Mouse (Mus musculus) midbrain, postnatal 0 days (tissue): ENCODE results near the gene Xpnpep1. TPM values are rescaled to one million over a fixed set of nuclear protein-coding genes. Genes with fewer than 3 reads are reported as not detected.
A peak's percentile ranks its signal among the peaks of the same experiment; 100 is the strongest.

Experiments
- ATAC-seq: fragments of 200-750 bp; cut with Nextera tagmentation; 2 replicates; pipeline ENCODE4 v1.8.0; 2017; ENCODE audit warnings: moderate number of reproducible peaks, mild to moderate bottlenecking, moderate TSS enrichment, moderate library complexity; ENCODE audit not compliant: low FRiP score
- DNase-seq: peaks from one replicate; pipeline ENCODE4 v3.0.0-alpha.2; 2015; ENCODE audit warnings: low spot score
- H3K27ac ChIP-seq: fragments of 300-500 bp; sonication (generic); 2 replicates; pipeline ENCODE4 v1.5.1; 2014; ENCODE audit warnings: low read depth, mild to moderate bottlenecking, low read length, mixed read lengths
- H3K27me3 ChIP-seq: fragments of 300-500 bp; sonication (generic); 2 replicates; pipeline ENCODE4 v1.6.1; 2014; ENCODE audit warnings: low read length, control low read depth, mixed read lengths; ENCODE audit not compliant: insufficient read depth
- H3K36me3 ChIP-seq: fragments of 300-500 bp; sonication (generic); 2 replicates; pipeline ENCODE4 v1.6.1; 2014; ENCODE audit warnings: low read length, control low read depth, mixed read lengths; ENCODE audit not compliant: insufficient read depth
- H3K4me1 ChIP-seq: fragments of 300-500 bp; sonication (generic); 2 replicates; pipeline ENCODE4 v1.6.1; 2014; ENCODE audit warnings: mild to moderate bottlenecking, control low read depth, antibody characterized with exemption, low read length, mixed read lengths; ENCODE audit not compliant: insufficient read depth
- H3K4me2 ChIP-seq: fragments of 300-500 bp; sonication (generic); 2 replicates; pipeline ENCODE4 v1.6.1; 2014; ENCODE audit warnings: low read depth, mild to moderate bottlenecking, low read length, mixed read lengths; ENCODE audit not compliant: poor library complexity, severe bottlenecking
- H3K4me3 ChIP-seq: fragments of 300-500 bp; sonication (generic); 2 replicates; pipeline ENCODE4 v1.5.1; 2014; ENCODE audit warnings: low read depth, mild to moderate bottlenecking, low read length, moderate library complexity
- H3K9ac ChIP-seq: fragments of 300-500 bp; sonication (generic); replicated peaks from 2 replicates; pipeline ENCODE4 v1.6.1; 2014; ENCODE audit warnings: mild to moderate bottlenecking, low read length, moderate library complexity, mixed read lengths; ENCODE audit not compliant: poor library complexity, severe bottlenecking
- H3K9me3 ChIP-seq: fragments of 300-500 bp; sonication (generic); 2 replicates; pipeline ENCODE4 v1.6.1; 2016; ENCODE audit warnings: low read length, control low read depth
- CTCF ChIP-seq: IDR thresholded peaks from 2 replicates; pipeline ENCODE4 v1.5.1; 2016; ENCODE audit warnings: antibody characterized with exemption, mild to moderate bottlenecking
- WGBS: fragments of 180-500 bp; shearing (Covaris S2); extraction: QIAGEN DNeasy Blood & Tissue Kit; methylation state at CpG from one replicate; pipeline ENCODE4 v1.1.7; 2014; 5-methylcytosine and 5-hydroxymethylcytosine counted together
- polyA plus RNA-seq: library from polyadenylated mRNA; unstranded; fragments of >200 nt; fragmentation: Nextera tagmentation; extraction: Ambion mirVana; gene quantifications from 2 replicates; pipeline ENCODE4 v1.2.1, GENCODE M21; 2015
- total RNA-seq: library from RNA; depleted of rRNA; stranded (reverse); fragments of >200 nt; gene quantifications from 2 replicates; pipeline ENCODE4 v1.2.3, GENCODE M21; 2014

Xpnpep1 gene
- total and polyA plus RNA-seq, 2 experiments from 2014 or later, result 91.0 to 110 TPM

- H3K4me3 ChIP-seq, result no peak overlapping the region
- no peaks in the 10 kb centered on the region for H3K27me3 ChIP-seq
- H3K27ac ChIP-seq, result no peak overlapping the region
- WGBS, result 78% methylated on average over 18 of the region's 18 CpGs
- ATAC-seq (no peak), DNase-seq (no peak)
- no peak for TF ChIP-seq CTCF
- H3K9ac ChIP-seq, result no peak overlapping the region
- H3K4me1 ChIP-seq, result no peaks in the 10 kb centered on the region; the same call in 1 of the 2 replicates
- H3K4me2 ChIP-seq, result no peak overlapping the region
- H3K36me3 ChIP-seq, result no peaks in the 10 kb centered on the region
- H3K9me3 ChIP-seq, result no peaks in the 10 kb centered on the region
Observed at GRCm38 (mm10) chr19:53076238-53076981, 36.4 kb upstream of the Xpnpep1 start.

DNA sequence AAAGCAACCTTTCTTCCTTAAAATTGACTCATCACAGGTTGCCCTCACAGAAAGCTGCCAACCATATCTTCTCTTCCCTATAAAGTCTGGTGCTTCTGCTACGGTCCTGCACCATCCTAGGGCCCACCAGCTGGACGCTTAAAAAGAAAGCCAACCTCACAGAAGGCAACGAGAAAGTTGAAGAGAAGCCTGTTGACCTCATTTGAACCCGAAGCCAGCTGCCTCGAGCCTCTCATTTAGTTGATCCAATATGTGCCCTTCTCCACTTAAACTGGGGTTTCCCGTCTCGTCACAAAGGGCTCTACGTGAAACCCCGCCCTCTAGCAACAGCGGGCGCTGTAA, 35.9 kb upstream of the Xpnpep1 start:
- H3K4me2 ChIP-seq, result no peak overlapping the region
- H3K27ac ChIP-seq, result no peak overlapping the region
- H3K4me1 ChIP-seq, result no peaks in the 10 kb centered on the region; the same call in 1 of the 2 replicates
- H3K9me3 ChIP-seq, result no peaks in the 10 kb centered on the region
- 91% methylated on average over 11 of the region's 11 CpGs for WGBS
- no peaks in the 10 kb centered on the region for H3K27me3 ChIP-seq
- no peak for DNase-seq
- no peak overlapping the region for H3K9ac ChIP-seq
- ATAC-seq, result no peak
- no peaks in the 10 kb centered on the region for H3K36me3 ChIP-seq
- no peak for TF ChIP-seq CTCF
- no peak overlapping the region for H3K4me3 ChIP-seq

DNA sequence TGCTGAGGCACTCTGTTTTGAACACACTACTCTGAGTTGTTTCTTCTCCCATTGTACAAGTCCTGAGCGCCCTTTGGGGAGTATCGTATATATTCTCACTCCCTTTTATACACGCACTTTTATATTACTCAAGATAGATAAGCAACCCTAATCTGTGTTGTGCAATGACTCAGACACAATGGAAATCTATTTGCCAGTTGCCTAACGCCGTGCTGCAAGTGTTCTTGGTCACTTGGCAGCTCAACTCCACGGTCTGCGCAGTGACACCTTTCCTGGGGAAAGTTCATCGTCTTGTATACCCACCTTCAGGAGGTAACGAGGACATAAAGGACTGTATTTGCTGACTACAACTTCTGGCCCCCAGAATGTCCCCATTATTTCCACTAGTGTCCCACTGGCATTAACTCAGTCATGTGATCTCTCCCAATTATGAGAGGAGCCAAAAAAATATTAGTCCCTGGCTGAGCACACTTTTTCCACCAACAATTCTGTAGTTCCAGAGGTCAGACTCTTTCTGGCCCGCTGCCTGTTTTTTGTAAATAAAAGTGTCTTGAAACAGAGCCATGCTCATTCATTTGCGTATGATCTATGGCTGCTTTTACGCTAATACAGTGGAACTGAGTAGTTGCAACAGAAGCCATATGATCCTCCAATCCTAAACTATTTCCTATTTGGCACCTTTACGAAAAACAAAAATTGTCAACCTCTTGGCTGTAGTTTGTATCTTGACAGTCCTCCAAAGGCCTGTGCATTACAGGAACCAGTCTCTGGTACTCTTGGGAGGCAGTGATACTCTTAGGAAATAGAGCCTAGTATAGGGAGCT, 35.1 kb upstream of the Xpnpep1 start:
- no peak for TF ChIP-seq CTCF
- Histone ChIP-seq H3K36me3 (no peaks in the 10 kb centered on the region), H3K27ac (no peak overlapping the region), H3K4me2 (no peak overlapping the region), H3K4me1 (no peaks in the 10 kb centered on the region; the same call in 1 of the 2 replicates), H3K9me3 (no peaks in the 10 kb centered on the region), H3K9ac (no peak overlapping the region), H3K27me3 (no peaks in the 10 kb centered on the region), H3K4me3 (no peak overlapping the region)
- DNase-seq (no peak), ATAC-seq (no peak)
- WGBS, result 92% methylated on average over 13 of the region's 13 CpGs

- no peak for ATAC-seq
- 97% methylated on average over 4 of the region's 4 CpGs for WGBS
- Histone ChIP-seq H3K27me3 (no peaks in the 10 kb centered on the region), H3K36me3 (no peaks in the 10 kb centered on the region), H3K9ac (no peak overlapping the region), H3K4me3 (no peak overlapping the region), H3K9me3 (no peaks in the 10 kb centered on the region), H3K4me2 (no peak overlapping the region), H3K27ac (no peak overlapping the region), H3K4me1 (no peaks in the 10 kb centered on the region; the same call in 1 of the 2 replicates)
- 0 out of 2 replicates have a peak, but pooled peaks have one; percentile 12 for TF ChIP-seq CTCF
- DNase-seq, result no peak
Observed at GRCm38 (mm10) chr19:53073521-53073920, 33.5 kb upstream of the Xpnpep1 start.

DNA sequence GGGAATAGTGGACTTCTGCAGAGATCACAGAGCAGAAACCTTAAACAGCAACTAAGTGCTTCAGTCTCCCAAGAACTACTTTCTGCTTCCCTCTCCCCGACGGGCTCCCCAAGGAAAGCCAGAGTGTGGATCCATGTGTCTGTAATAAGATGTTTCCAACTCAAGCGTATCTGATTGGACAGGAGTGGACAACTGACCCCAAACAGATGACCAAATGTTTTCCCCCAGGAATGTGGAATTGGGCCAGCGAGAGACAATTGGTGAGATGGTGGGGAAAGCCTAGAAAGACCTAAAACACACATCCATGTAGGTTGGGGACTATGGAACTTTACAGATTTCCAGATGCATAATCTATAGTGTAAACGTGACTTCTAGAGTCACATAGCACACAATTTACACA, 32.4 kb upstream of the Xpnpep1 start:
- DNase-seq, result no peak
- H3K36me3 ChIP-seq, result no peaks in the 10 kb centered on the region
- 88% methylated on average over 5 of the region's 5 CpGs for WGBS

DNA sequence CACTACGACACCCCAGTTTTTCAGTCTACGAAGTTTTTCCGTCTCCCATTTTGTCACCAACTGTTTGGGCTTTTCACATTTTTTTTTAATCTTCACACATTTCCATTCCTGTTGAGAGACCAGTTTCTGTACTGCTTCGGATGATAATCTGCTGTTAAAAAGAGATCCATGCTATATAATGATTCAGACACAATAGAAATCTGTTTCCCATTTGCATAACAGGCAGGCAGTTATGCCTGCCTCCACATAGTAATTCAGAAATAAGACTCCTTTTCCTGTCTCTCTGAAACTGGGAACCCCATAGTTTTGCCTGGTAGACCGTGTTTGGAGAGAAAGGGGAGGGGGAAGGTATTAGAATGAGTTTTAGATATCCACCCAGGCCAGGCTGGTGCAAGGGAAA, 31.6 kb upstream of the Xpnpep1 start:
- Histone ChIP-seq H3K9ac (no peak overlapping the region), H3K4me1 (no peaks in the 10 kb centered on the region; the same call in 1 of the 2 replicates), H3K36me3 (no peaks in the 10 kb centered on the region), H3K27ac (no peak overlapping the region), H3K4me3 (no peak overlapping the region), H3K4me2 (no peak overlapping the region), H3K9me3 (no peaks in the 10 kb centered on the region), H3K27me3 (no peaks in the 10 kb centered on the region)
- ATAC-seq (no peak), DNase-seq (no peak)
- WGBS, result 53% methylated on average over 5 of the region's 5 CpGs
- TF ChIP-seq CTCF, result no peak

More for the DNA sequence above, 32.4 kb upstream of the Xpnpep1 start:
- H3K9ac ChIP-seq, result no peak overlapping the region
- ATAC-seq, result no peak
- no peak overlapping the region for H3K4me3 ChIP-seq
- no peak overlapping the region for H3K4me2 ChIP-seq
- no peak overlapping the region for H3K27ac ChIP-seq
- H3K4me1 ChIP-seq, result no peaks in the 10 kb centered on the region; the same call in 1 of the 2 replicates
- TF ChIP-seq CTCF, result no peak
- H3K9me3 ChIP-seq, result no peaks in the 10 kb centered on the region
- no peaks in the 10 kb centered on the region for H3K27me3 ChIP-seq
